ENCODE assay signal across 20 mouse cellular contexts in the genomic region with DNA sequence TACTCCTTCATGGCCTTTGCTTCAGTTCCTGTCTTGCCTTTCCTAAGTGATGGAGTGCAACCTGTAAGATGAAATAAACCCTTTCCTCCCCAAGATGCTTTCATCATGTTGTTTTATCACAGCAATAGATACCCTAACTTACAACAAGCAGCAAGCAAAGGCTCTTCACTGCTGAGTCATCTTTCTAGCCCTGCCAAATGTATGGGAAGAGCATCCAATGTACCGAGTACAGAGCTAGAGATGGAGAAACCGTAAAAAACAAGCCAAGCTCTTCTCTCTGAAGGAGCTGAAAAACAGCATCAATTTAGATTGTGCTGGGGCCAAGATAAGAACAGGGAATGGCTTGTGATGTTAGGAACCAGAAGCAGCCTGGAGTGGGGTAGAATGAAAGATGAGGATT.
"Had no signal": no experiment of that assay in that cellular context is flagged by ENCODE, and none has a peak within 500 bp of the region (broad histone marks: within the 10 kb centered on the region; RNA-seq: fewer than 3 reads in every experiment).

No protein-coding gene starts in this region.

- H3K4me1 ChIP-seq: liver, embryonic 12.5 days had no signal

- H3K4me3 ChIP-seq: heart, adult 2 months; hindbrain, embryonic 13.5 days; hindbrain, embryonic 15.5 days; kidney, embryonic 15.5 days; limb, embryonic 13.5 days; limb, embryonic 15.5 days; liver, embryonic 12.5 days had no signal

- H3K9ac ChIP-seq: hindbrain, embryonic 13.5 days; hindbrain, embryonic 15.5 days; kidney, embryonic 15.5 days; limb, embryonic 13.5 days; limb, embryonic 15.5 days; liver, embryonic 12.5 days had no signal

- ATAC-seq: hindbrain, postnatal 0 days; intestine, embryonic 16.5 days; liver, embryonic 12.5 days had no signal

- H3K27ac ChIP-seq: heart, adult 2 months; hindbrain, embryonic 13.5 days; hindbrain, embryonic 15.5 days; hindbrain, postnatal 0 days; kidney, embryonic 15.5 days; kidney, postnatal 0 days; limb, embryonic 13.5 days; limb, embryonic 15.5 days; liver, embryonic 12.5 days had no signal

- H3K27me3 ChIP-seq: hindbrain, embryonic 13.5 days; hindbrain, embryonic 15.5 days; kidney, embryonic 15.5 days; limb, embryonic 13.5 days; limb, embryonic 15.5 days; liver, embryonic 12.5 days had no signal

- H3K9me3 ChIP-seq: hindbrain, embryonic 13.5 days; hindbrain, embryonic 15.5 days; kidney, embryonic 15.5 days; limb, embryonic 13.5 days; limb, embryonic 15.5 days; liver, embryonic 12.5 days had no signal

- H3K4me2 ChIP-seq: heart, embryonic 11.5 days; hindbrain, embryonic 13.5 days; hindbrain, embryonic 15.5 days; kidney, embryonic 15.5 days; limb, embryonic 13.5 days; limb, embryonic 15.5 days; liver, embryonic 12.5 days had no signal

- H3K36me3 ChIP-seq: hindbrain, embryonic 13.5 days; hindbrain, embryonic 15.5 days; kidney, embryonic 15.5 days; limb, embryonic 13.5 days; limb, embryonic 15.5 days; liver, embryonic 12.5 days had no signal

- DNase-seq: gastrocnemius, postnatal 14 days; gastrocnemius, postnatal 36 days; heart, adult 11 months; heart, adult 2 months; heart, postnatal 10 days; kidney, adult 11 months; kidney, postnatal 14 days; layer of hippocampus, adult 9-11 months; layer of hippocampus, postnatal 36 days; left cerebral cortex, postnatal 4 days had no signal
